Mouse (Mus musculus) neural tube, embryonic 12.5 days (tissue): ENCODE data around the gene Fkbp5. TPM values are rescaled to one million over a fixed set of nuclear protein-coding genes. Genes with fewer than 3 reads are reported as not detected.

Experiments used
- ATAC-seq: fragments of 200-750 bp; cut with Nextera tagmentation; 2 replicates; pipeline ENCODE4 v1.8.0; 2017; ENCODE audit warnings: low read depth, mild to moderate bottlenecking, moderate TSS enrichment, moderate library complexity; ENCODE audit not compliant: low FRiP score
- H3K27ac ChIP-seq: fragments of 300-500 bp; sonication (generic); 2 replicates; pipeline ENCODE4 v1.5.1; 2016
- H3K27me3 ChIP-seq: fragments of 300-500 bp; sonication (generic); replicated peaks from 2 replicates; pipeline ENCODE4 v1.6.1; 2016; ENCODE audit warnings: mild to moderate bottlenecking
- H3K36me3 ChIP-seq: fragments of 300-500 bp; sonication (generic); 2 replicates; pipeline ENCODE4 v1.6.1; 2016; ENCODE audit warnings: mild to moderate bottlenecking
- H3K4me1 ChIP-seq: fragments of 300-500 bp; sonication (generic); 2 replicates; pipeline ENCODE4 v1.6.1; 2016
- H3K4me2 ChIP-seq: fragments of 300-500 bp; sonication (generic); replicated peaks from 2 replicates; pipeline ENCODE4 v1.6.1; 2016; ENCODE audit warnings: mild to moderate bottlenecking
- H3K4me3 ChIP-seq: fragments of 300-500 bp; sonication (generic); 2 replicates; pipeline ENCODE4 v1.5.1; 2016
- H3K9ac ChIP-seq: fragments of 300-500 bp; sonication (generic); 2 replicates; pipeline ENCODE4 v1.6.1; 2016; ENCODE audit warnings: mild to moderate bottlenecking
- H3K9me3 ChIP-seq: fragments of 300-500 bp; sonication (generic); 2 replicates; pipeline ENCODE4 v1.6.1; 2016; ENCODE audit warnings: mild to moderate bottlenecking
- WGBS: fragments of 180-500 bp; shearing (Covaris S2); methylation state at CpG from one replicate; pipeline ENCODE4 v1.1.7; 2016; 5-methylcytosine and 5-hydroxymethylcytosine counted together
- polyA plus RNA-seq: library from polyadenylated mRNA; unstranded; fragments of >200 nt; fragmentation: Nextera tagmentation; extraction: Ambion mirVana; gene quantifications from 2 replicates; pipeline ENCODE4 v1.2.1, GENCODE M21; 2016

Fkbp5 gene
- polyA plus RNA-seq, 1 experiment from 2014 or later = 34.1 TPM

GRCm38 (mm10) chr17:28467749-28468148 lies 49.6 kb downstream of the Fkbp5 start:
- H3K4me3 ChIP-seq = no peak overlapping the region
- peaks cover 7% of the 10 kb centered on the region; the same call in 1 of the 2 replicates for H3K4me1 ChIP-seq
- no peak for ATAC-seq
- no peak overlapping the region for H3K4me2 ChIP-seq
- H3K36me3 ChIP-seq = no peaks in the 10 kb centered on the region
- WGBS = 82% methylated on average over 11 of the region's 11 CpGs
- no peak overlapping the region for H3K9ac ChIP-seq
- H3K27ac ChIP-seq = no peak overlapping the region
- H3K27me3 ChIP-seq = no peaks in the 10 kb centered on the region
- H3K9me3 ChIP-seq = no peaks in the 10 kb centered on the region

DNA sequence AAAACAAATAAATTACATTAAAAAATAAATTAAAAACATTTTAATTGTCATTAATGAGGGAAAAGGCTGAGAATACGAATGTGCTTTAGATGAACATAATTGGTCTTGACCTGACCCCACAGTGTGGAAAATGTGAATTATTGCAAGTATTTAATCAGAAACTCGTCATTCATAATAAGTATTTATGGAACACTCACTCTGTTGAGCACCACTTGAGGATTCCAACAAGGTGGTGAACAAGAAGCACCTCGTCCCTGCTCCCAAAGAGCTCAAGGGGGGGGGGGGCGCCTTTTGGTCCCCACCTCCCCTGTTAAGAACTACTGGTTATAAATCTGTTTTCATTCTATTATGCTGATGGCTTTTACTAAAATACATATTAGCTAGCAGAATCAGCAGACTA lies 51.4 kb downstream of the Fkbp5 start:
- Histone ChIP-seq H3K27me3 (no peaks in the 10 kb centered on the region), H3K4me3 (no peak overlapping the region), H3K36me3 (no peaks in the 10 kb centered on the region), H3K9me3 (no peaks in the 10 kb centered on the region), H3K4me2 (no peak overlapping the region), H3K27ac (no peak overlapping the region), H3K4me1 (peaks cover 7% of the 10 kb centered on the region; the same call in 1 of the 2 replicates), H3K9ac (no peak overlapping the region)
- no peak for ATAC-seq
- 85% methylated on average over 4 of the region's 4 CpGs for WGBS

DNA sequence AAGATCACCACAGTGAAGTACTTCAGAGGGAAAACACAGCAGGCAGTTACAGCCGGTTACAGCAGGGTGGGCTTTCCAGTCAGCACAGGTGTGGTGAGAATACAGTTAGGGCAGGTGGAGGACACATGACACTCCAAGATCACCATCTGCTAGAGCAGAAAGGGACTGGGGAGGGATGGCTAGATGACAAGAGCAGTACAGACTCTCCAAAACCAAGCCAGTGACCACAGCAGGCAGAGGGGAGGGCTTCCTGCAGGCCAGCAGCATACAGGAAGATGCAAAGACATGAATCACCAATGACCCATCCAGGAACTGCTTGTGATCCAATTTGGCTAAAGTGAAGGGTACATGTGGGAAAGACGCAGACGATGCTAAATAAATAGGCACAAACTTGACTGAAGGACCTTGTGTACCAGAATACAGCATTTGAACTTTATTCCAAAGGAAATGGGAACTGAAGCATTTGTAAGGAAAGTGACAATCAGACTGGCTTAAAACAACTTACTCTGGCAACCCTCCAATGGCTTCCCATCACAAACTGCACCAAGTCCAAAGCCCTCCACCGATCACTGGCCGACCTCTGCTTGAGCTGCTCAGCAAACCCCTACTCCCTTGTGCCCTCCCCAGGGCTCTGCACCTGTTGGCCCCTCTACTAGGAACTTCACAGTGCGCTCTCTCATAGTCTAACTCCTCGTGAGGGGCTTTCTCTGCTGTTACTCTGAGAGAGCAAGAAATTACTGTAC lies 53.5 kb downstream of the Fkbp5 start:
- Histone ChIP-seq H3K4me1 (no peaks in the 10 kb centered on the region), H3K36me3 (no peaks in the 10 kb centered on the region), H3K4me3 (no peak overlapping the region), H3K9me3 (no peaks in the 10 kb centered on the region), H3K9ac (no peak overlapping the region), H3K4me2 (no peak overlapping the region), H3K27ac (no peak overlapping the region), H3K27me3 (no peaks in the 10 kb centered on the region)
- ATAC-seq = no peak
- WGBS = 91% methylated on average over 7 of the region's 7 CpGs

DNA sequence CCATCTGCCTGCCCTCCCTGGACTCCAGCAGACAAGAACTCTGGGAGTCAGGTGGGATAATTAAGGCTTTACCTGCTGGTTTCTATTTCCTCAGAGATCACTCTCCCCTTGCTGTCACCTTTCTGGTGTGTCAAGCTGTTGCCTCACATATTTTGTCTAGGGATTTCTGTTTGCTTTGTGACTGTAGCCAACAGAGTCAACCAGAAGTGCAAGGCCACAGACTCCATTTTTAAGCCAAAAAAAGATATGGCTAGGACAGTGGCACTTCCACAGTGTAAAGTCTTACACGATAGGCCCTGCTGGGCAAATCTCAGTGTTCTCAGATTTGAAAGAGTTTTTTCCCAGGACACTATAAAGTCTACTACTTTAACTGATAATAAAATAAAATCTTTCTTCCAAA lies 56.9 kb downstream of the Fkbp5 start:
- Histone ChIP-seq H3K36me3 (no peaks in the 10 kb centered on the region), H3K9ac (no peak overlapping the region), H3K9me3 (no peaks in the 10 kb centered on the region), H3K4me2 (no peak overlapping the region), H3K27me3 (no peaks in the 10 kb centered on the region), H3K4me3 (no peak overlapping the region), H3K27ac (no peak overlapping the region), H3K4me1 (no peaks in the 10 kb centered on the region)
- 96% methylated on average over 1 of the region's 1 CpGs for WGBS
- no peak for ATAC-seq

DNA sequence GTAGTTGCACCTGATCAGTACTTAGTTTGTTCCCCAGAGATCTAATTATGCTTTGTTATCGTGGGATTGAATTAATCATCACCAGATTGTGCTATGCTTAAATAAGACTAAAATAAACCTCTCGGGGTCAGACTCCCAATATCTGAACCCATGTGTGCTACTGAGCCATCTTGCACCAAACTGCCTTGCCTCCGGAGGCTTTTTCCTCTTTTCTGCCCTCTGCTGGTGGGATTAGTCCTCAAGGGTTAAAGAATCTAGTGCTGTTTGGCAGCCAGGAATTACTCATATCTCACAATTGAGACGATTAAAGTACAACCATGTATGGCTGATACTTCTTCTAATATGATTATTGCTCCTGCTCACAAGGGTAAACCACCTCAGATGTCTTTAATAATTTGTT lies 62.2 kb downstream of the Fkbp5 start:
- Histone ChIP-seq H3K9ac (no peak overlapping the region), H3K4me1 (no peaks in the 10 kb centered on the region), H3K4me3 (no peak overlapping the region), H3K27ac (no peak overlapping the region), H3K4me2 (no peak overlapping the region), H3K9me3 (no peaks in the 10 kb centered on the region), H3K36me3 (no peaks in the 10 kb centered on the region), H3K27me3 (no peaks in the 10 kb centered on the region)
- ATAC-seq = no peak
- 68% methylated on average over 4 of the region's 4 CpGs for WGBS

GRCm38 (mm10) chr17:28452889-28453288 lies 64.4 kb downstream of the Fkbp5 start:
- WGBS = 77% methylated on average over 6 of the region's 6 CpGs

DNA sequence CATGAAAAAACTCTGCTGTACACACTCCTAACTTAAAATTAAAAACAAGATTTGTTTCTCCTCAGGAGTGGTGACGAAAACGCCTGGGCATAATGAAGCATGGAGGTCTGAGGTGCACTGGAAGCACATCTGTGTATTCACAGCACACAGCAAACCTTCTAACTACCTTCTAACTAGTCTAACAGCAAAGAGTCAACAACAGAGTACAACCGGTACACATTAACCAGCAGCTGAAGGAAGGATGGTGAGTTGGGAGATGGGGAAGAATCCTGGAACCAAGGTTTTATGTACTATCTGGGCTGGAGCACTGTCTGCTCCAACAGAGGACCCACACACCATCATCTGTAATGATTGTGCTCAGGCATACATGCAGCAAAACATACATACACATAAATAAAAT lies 65.4 kb downstream of the Fkbp5 start:
- Histone ChIP-seq H3K4me1 (no peaks in the 10 kb centered on the region), H3K36me3 (no peaks in the 10 kb centered on the region), H3K27ac (no peak overlapping the region), H3K4me2 (no peak overlapping the region), H3K27me3 (no peaks in the 10 kb centered on the region), H3K9ac (no peak overlapping the region), H3K4me3 (no peak overlapping the region), H3K9me3 (no peaks in the 10 kb centered on the region)
- WGBS = 88% methylated on average over 3 of the region's 3 CpGs
- ATAC-seq = no peak

More at GRCm38 (mm10) chr17:28452889-28453288, 64.4 kb downstream of the Fkbp5 start:
- no peak overlapping the region for H3K4me2 ChIP-seq
- no peak overlapping the region for H3K4me3 ChIP-seq
- no peaks in the 10 kb centered on the region for H3K36me3 ChIP-seq
- no peak overlapping the region for H3K27ac ChIP-seq
- no peaks in the 10 kb centered on the region for H3K27me3 ChIP-seq
- no peaks in the 10 kb centered on the region for H3K9me3 ChIP-seq
- no peak for ATAC-seq
- no peaks in the 10 kb centered on the region for H3K4me1 ChIP-seq
- H3K9ac ChIP-seq = no peak overlapping the region

DNA sequence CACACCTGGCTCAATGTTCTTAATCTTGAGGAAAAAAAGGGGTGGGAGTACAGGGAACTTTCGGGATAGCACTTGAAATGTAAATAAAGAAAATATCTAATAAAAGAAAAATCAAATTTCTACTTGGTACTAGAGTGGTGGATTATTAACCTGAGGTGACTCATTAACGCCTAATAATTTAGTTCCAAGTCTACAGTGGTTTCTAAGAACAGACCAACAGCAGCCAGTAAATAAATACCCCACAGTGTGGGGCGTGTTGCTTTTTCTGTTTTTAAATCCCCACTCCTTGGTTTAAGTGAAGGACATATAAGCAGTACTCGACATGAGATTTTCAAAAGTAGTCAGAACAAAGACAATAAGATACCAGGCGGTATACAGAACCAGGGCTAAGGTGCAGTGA lies 65.8 kb downstream of the Fkbp5 start:
- Histone ChIP-seq H3K4me3 (no peak overlapping the region), H3K4me2 (no peak overlapping the region), H3K27me3 (no peaks in the 10 kb centered on the region), H3K36me3 (no peaks in the 10 kb centered on the region), H3K9me3 (no peaks in the 10 kb centered on the region), H3K27ac (no peak overlapping the region), H3K4me1 (no peaks in the 10 kb centered on the region), H3K9ac (no peak overlapping the region)
- no peak for ATAC-seq
- 92% methylated on average over 5 of the region's 5 CpGs for WGBS

- ATAC-seq = no peak
- no peaks in the 10 kb centered on the region for H3K27me3 ChIP-seq
- no peaks in the 10 kb centered on the region for H3K9me3 ChIP-seq
- H3K9ac ChIP-seq = no peak overlapping the region
- no peaks in the 10 kb centered on the region for H3K36me3 ChIP-seq
- no peak overlapping the region for H3K27ac ChIP-seq
- no peaks in the 10 kb centered on the region for H3K4me1 ChIP-seq
- no peak overlapping the region for H3K4me2 ChIP-seq
- H3K4me3 ChIP-seq = no peak overlapping the region
- WGBS = 86% methylated on average over 6 of the region's 6 CpGs
Measured at GRCm38 (mm10) chr17:28448225-28448624, 69.1 kb downstream of the Fkbp5 start.

GRCm38 (mm10) chr17:28447789-28448188 lies 69.5 kb downstream of the Fkbp5 start:
- no peaks in the 10 kb centered on the region for H3K9me3 ChIP-seq
- no peak for ATAC-seq
- H3K4me3 ChIP-seq = no peak overlapping the region
- WGBS = 85% methylated on average over 7 of the region's 7 CpGs
- H3K27ac ChIP-seq = no peak overlapping the region
- H3K4me1 ChIP-seq = no peaks in the 10 kb centered on the region
- no peak overlapping the region for H3K9ac ChIP-seq
- H3K36me3 ChIP-seq = no peaks in the 10 kb centered on the region
- no peak overlapping the region for H3K4me2 ChIP-seq
- H3K27me3 ChIP-seq = no peaks in the 10 kb centered on the region

- no peaks in the 10 kb centered on the region for H3K4me1 ChIP-seq
- H3K4me2 ChIP-seq = no peak overlapping the region
- H3K9ac ChIP-seq = no peak overlapping the region
- no peak overlapping the region for H3K27ac ChIP-seq
- H3K4me3 ChIP-seq = no peak overlapping the region
- no peaks in the 10 kb centered on the region for H3K9me3 ChIP-seq
- WGBS = 79% methylated on average over 5 of the region's 5 CpGs
- no peaks in the 10 kb centered on the region for H3K36me3 ChIP-seq
- no peak for ATAC-seq
- no peaks in the 10 kb centered on the region for H3K27me3 ChIP-seq
Measured at GRCm38 (mm10) chr17:28446820-28447168, 70.5 kb downstream of the Fkbp5 start.

DNA sequence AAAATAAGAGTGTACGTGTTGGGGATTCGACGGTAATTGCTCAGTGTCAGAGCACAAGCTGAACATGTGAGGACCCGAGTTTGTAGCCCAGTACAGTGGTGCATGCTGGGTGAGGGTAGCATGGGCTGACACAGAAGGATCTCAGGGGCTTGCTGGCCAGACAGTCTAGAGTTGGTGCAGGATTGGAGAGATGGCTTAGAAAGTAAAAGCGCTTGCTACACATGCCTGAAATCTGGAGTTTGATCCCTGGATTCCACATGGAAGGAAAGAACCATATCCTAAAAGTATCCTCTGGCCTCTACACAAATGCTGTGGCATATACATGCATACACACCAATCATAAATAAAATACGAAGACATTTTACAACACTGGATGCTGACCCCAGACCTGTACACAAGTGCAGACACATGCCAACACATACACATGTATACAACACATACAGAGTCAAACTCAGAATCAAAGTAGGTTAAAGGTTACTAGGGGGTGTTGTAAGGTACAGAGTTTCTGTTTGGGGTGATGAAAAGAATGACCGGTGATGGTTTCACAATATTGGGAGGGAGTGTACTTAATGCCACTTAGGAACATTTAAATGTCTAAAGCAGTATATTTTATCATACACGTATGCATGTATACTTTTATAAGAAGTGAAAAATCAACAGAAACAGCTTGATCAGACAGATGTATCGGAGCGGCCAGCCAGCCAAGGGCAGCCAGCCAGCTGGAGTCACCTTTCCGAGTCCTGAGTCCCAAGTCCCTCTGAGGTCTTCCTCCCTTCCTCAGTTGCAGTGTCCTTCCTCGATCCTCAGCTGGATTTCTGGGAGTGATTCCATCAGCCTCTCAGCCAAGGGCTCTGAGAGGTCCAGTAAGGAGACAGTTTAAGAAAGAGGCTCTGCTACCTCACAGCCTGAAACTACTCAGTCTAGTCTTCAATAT lies 71.2 kb downstream of the Fkbp5 start:
- ATAC-seq = no peak
- no peak overlapping the region for H3K4me3 ChIP-seq
- H3K4me1 ChIP-seq = no peaks in the 10 kb centered on the region
- no peaks in the 10 kb centered on the region for H3K27me3 ChIP-seq
- H3K9me3 ChIP-seq = no peaks in the 10 kb centered on the region
- no peak overlapping the region for H3K27ac ChIP-seq
- H3K9ac ChIP-seq = no peak overlapping the region
- H3K36me3 ChIP-seq = no peaks in the 10 kb centered on the region
- 93% methylated on average over 12 of the region's 12 CpGs for WGBS
- H3K4me2 ChIP-seq = no peak overlapping the region
